Mouse (Mus musculus) left cerebral cortex, adult 11 months (tissue): ENCODE data around the gene Zyx.

ENCODE experiments used
- DNase-seq: peaks from one replicate; pipeline ENCODE4 v3.0.0; 2022; ENCODE audit warnings: low spot score

Zyx gene

DNA sequence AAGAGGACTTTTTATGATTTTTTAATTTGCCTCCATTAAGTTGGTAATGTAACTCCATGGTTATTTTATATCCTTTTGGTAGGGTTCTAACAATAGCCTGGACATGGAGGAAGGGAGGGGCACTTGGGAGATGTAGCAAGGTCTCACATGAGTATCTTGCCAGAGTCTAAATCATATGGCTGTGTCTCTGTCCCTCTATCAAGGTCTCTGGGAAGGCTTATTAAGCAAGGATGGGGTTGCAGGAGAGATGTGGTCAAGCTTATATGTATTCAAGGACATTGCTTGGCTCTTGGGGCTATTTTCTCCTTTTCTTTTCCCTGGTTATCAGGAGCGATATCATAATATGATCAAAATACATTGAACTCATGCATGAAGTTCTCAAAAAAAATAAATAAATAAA is 49.6 kb downstream of the Zyx start:
- no peak for DNase-seq

DNA sequence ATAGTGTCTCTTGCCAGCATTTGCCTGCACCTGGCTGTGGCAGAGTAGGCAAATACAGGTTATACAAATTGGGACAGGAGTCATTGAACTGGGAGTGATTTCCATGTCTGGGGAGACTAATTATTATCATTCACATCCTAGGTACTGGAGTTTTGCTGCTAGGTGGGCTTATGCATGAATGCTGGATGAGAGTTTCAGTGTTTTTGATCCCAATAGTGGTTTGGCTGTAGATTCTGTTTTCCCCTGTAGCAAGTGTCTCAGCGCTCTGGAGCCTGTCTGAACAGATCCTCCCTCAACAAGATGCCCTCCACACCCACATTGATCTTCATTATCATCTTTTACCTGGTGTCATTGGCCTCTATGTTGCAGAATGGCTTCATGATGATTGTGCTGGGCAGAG is 50.5 kb downstream of the Zyx start, which contains the start of gene Tas2r143:
Gene Tas2r143 (plus strand): TSS at position 301 of the 400 bp plus-strand sequence.
- DNase-seq, result no peak

DNA sequence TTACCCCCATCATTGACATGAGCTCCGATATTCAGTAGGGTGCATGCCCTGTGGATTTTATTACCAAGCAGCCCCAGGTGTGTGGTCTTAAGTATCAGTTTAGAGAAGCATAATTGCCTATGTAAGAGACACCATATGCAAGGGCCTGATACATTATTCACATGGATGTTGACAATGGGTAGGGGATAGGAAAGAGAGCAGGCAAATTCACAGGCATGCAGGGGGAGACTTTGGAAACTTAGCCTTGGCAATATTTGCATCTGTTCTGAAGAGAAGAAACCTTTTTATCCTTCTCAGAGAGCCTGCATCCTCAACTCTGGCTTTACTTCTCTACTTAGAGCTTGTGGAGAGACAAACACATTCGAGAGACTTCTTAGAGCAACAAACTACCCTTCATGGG is 55.7 kb downstream of the Zyx start, which contains the start of gene Tas2r135:
Gene Tas2r135 (plus strand): TSS at position 301 of the 400 bp plus-strand sequence.
- no peak for DNase-seq
